Mouse (Mus musculus) heart, postnatal 36 days (tissue): ENCODE measurements around the gene Cnih2. TPM values are rescaled to one million over a fixed set of nuclear protein-coding genes. Genes with fewer than 3 reads are reported as not detected.
A peak's percentile ranks its signal among the peaks of the same experiment; 100 is the strongest.

Experiments
- DNase-seq, 2 experiments: peaks; one replicate each; pipeline ENCODE4 v3.0.0; 2021 to 2022
- intact Hi-C: fragments of 180-260 bp; cut with DNase I; formaldehyde crosslinking; loops from one replicate; pipeline ENCODE4 v1.15.1; 2025
- total RNA-seq, 2 experiments: library from RNA; stranded (reverse); gene quantifications; 2 replicates each; pipeline ENCODE4 v1.2.3; 2021

Gene Cnih2
- total RNA-seq: under 1 TPM; 0.30 to 0.31 TPM

- DNase-seq: peak; percentile 60 to 62
- intact Hi-C loops: no loop called here
These were observed at the start of gene Cnih2 for GRCm38 (mm10) chr19:5098363-5099143. Gene Cnih2 (minus strand): TSS chr19:5098521.

GRCm38 (mm10) chr19:5139640-5140039 is 41.3 kb upstream of the Cnih2 start:
- intact Hi-C loops: loop anchor here (1.0 to 2.0 kb wide), 2 partner anchors 22 to 45 kb away; no protein-coding TSS in a partner anchor
- DNase-seq: peak; percentile 31 to 64

GRCm38 (mm10) chr19:5131237-5131636 is 32.9 kb upstream of the Cnih2 start:
- no peak for DNase-seq
- intact Hi-C loops: no loop called here

- DNase-seq: no peak
- intact Hi-C loops: no loop called here
These were observed 31.4 kb upstream of the Cnih2 start for GRCm38 (mm10) chr19:5129770-5130169.

GRCm38 (mm10) chr19:5124055-5124614 is 25.8 kb upstream of the Cnih2 start:
- DNase-seq: no peak
- intact Hi-C loops: no loop called here

- DNase-seq: no peak
- intact Hi-C loops: no loop called here
These were observed 24.9 kb upstream of the Cnih2 start for GRCm38 (mm10) chr19:5123241-5123640.

GRCm38 (mm10) chr19:5122492-5122891 is 24.2 kb upstream of the Cnih2 start:
- no peak for DNase-seq
- intact Hi-C loops: no loop called here

- intact Hi-C loops: no loop called here
- DNase-seq: no peak
These were observed 20.0 kb upstream of the Cnih2 start, which contains the start of gene Klc2 for GRCm38 (mm10) chr19:5118384-5118698. Gene Klc2 (minus strand): TSS chr19:5118560.

GRCm38 (mm10) chr19:5117494-5118383 is 19.4 kb upstream of the Cnih2 start:
- DNase-seq: peak; percentile 88 to 91
- intact Hi-C loops: loop anchor here (1.0 kb wide), 2 partner anchors 10 to 22 kb away; partner anchors contain the start of gene Rab1b

GRCm38 (mm10) chr19:5113783-5114182 is 15.5 kb upstream of the Cnih2 start:
- intact Hi-C loops: no loop called here
- no peak for DNase-seq

GRCm38 (mm10) chr19:5109659-5110453 is 11.5 kb upstream of the Cnih2 start:
- intact Hi-C loops: no loop called here
- DNase-seq: no peak

GRCm38 (mm10) chr19:5108702-5109101 is 10.4 kb upstream of the Cnih2 start:
- intact Hi-C loops: no loop called here
- DNase-seq: no peak

GRCm38 (mm10) chr19:5108271-5108575 is 9.9 kb upstream of the Cnih2 start:
- DNase-seq: no peak
- intact Hi-C loops: no loop called here

- intact Hi-C loops: loop anchor here (1.0 kb wide), 1 partner anchor 10 kb away; no protein-coding TSS in a partner anchor
- DNase-seq: no peak
These were observed 9.4 kb upstream of the Cnih2 start for GRCm38 (mm10) chr19:5107556-5108270.

GRCm38 (mm10) chr19:5106731-5107191 is 8.4 kb upstream of the Cnih2 start, which contains the start of gene Rab1b:
Gene Rab1b (minus strand): TSS chr19:5107072.
- DNase-seq: peak; percentile 97 to 99
- intact Hi-C loops: loop anchor here (1.0 kb wide), 1 partner anchor 11 kb away; no protein-coding TSS in a partner anchor

GRCm38 (mm10) chr19:5106074-5106473 is 7.8 kb upstream of the Cnih2 start:
- intact Hi-C loops: no loop called here
- peak; percentile 34 to 35 for DNase-seq

GRCm38 (mm10) chr19:5097521-5098362 is 579 bp downstream of the Cnih2 start:
- intact Hi-C loops: no loop called here
- DNase-seq: no peak

- intact Hi-C loops: loop anchor here (2.0 kb wide), 1 partner anchor 43 kb away; no protein-coding TSS in a partner anchor
- DNase-seq: no peak
These were observed 2.3 kb downstream of the Cnih2 start for GRCm38 (mm10) chr19:5095887-5096474.
